Mouse (Mus musculus): Measurements from ENCODE around the gene Tomm7. TPM values are rescaled to one million over a fixed set of nuclear protein-coding genes. Genes with fewer than 3 reads are reported as not detected.

Gene Tomm7
- polyA plus RNA-seq, 1 experiment from 2014 or later = 101 TPM

Other genes with a start within 250 kb of the Tomm7 start
- gene Srpk2, start 159.5 kb downstream of the Tomm7 start, polyA plus RNA-seq (2015; fragmentation: Nextera tagmentation; extraction: Ambion mirVana) = 96.2 and 99.9 TPM in 2 replicates
- gene Pus7, start 60.5 kb downstream of the Tomm7 start, polyA plus RNA-seq (2015; fragmentation: Nextera tagmentation; extraction: Ambion mirVana) = 19.3 and 20.5 TPM in 2 replicates
- 28.4 and 30.4 TPM in 2 replicates for gene Rint1, start 56.5 kb downstream of the Tomm7 start, polyA plus RNA-seq (2015; fragmentation: Nextera tagmentation; extraction: Ambion mirVana)
- 52.0 and 52.3 TPM in 2 replicates for gene Fam126a, start 186.5 kb upstream of the Tomm7 start, polyA plus RNA-seq (2015; fragmentation: Nextera tagmentation; extraction: Ambion mirVana)